Mouse (Mus musculus) liver, embryonic 11.5 days (tissue): ENCODE data around the gene Uqcc2. TPM values are rescaled to one million over a fixed set of nuclear protein-coding genes. Genes with fewer than 3 reads are reported as not detected.
A peak's percentile ranks its signal among the peaks of the same experiment; 100 is the strongest.

Experiments used
- ATAC-seq: fragments of 200-750 bp; cut with Nextera tagmentation; replicated peaks from 2 replicates; pipeline ENCODE4 v1.8.0; 2017; ENCODE audit warnings: moderate number of reproducible peaks, mild to moderate bottlenecking, moderate TSS enrichment, moderate library complexity; ENCODE audit not compliant: low FRiP score
- DNase-seq: peaks from one replicate; pipeline ENCODE4 v3.0.0-alpha.2; 2017; ENCODE audit warnings: low spot score
- H3K27ac ChIP-seq: fragments of 300-500 bp; sonication (generic); 2 replicates; pipeline ENCODE4 v1.5.1; 2014; ENCODE audit warnings: mild to moderate bottlenecking, low read depth, low read length, control low read depth
- H3K27me3 ChIP-seq: fragments of 300-500 bp; sonication (generic); replicated peaks from 2 replicates; pipeline ENCODE4 v1.6.1; 2014; ENCODE audit warnings: low read length, mixed read lengths; ENCODE audit not compliant: control insufficient read depth, insufficient read depth
- H3K36me3 ChIP-seq: fragments of 300-500 bp; sonication (generic); 2 replicates; pipeline ENCODE4 v1.6.1; 2014; ENCODE audit warnings: mild to moderate bottlenecking, low read length, moderate library complexity, mixed read lengths; ENCODE audit not compliant: control insufficient read depth, insufficient read depth
- H3K4me1 ChIP-seq: fragments of 300-500 bp; sonication (generic); replicated peaks from 2 replicates; pipeline ENCODE4 v1.6.1; 2014; ENCODE audit warnings: low read length, mixed read lengths; ENCODE audit not compliant: control insufficient read depth, insufficient read depth
- H3K4me2 ChIP-seq: fragments of 300-500 bp; sonication (generic); 2 replicates; pipeline ENCODE4 v1.6.1; 2014; ENCODE audit warnings: mild to moderate bottlenecking, control low read depth, moderate library complexity
- H3K4me3 ChIP-seq: fragments of 300-500 bp; sonication (generic); 2 replicates; pipeline ENCODE4 v1.5.1; 2014; ENCODE audit warnings: low read depth, low read length, control low read depth
- H3K9ac ChIP-seq: fragments of 300-500 bp; sonication (generic); 2 replicates; pipeline ENCODE4 v1.6.1; 2014; ENCODE audit warnings: low read depth, low read length, control low read depth
- H3K9me3 ChIP-seq: fragments of 300-500 bp; sonication (generic); 2 replicates; pipeline ENCODE4 v1.6.1; 2016; ENCODE audit warnings: low read length, inconsistent platforms, mixed read lengths; ENCODE audit not compliant: control insufficient read depth
- WGBS: fragments of 180-500 bp; shearing (Covaris S2); extraction: QIAGEN DNeasy Blood & Tissue Kit; methylation state at CpG from one replicate; pipeline ENCODE4 v1.1.7; 2014; 5-methylcytosine and 5-hydroxymethylcytosine counted together
- polyA plus RNA-seq: library from polyadenylated mRNA; unstranded; fragments of >200 nt; fragmentation: Nextera tagmentation; extraction: Ambion mirVana; gene quantifications from 2 replicates; pipeline ENCODE4 v1.2.1, GENCODE M21; 2014

Uqcc2 gene
- polyA plus RNA-seq, 1 experiment from 2014 or later: 413 TPM

GRCm38 (mm10) chr17:27165054-27165773, 31.5 kb upstream of the Uqcc2 start:
- WGBS: 59% methylated on average over 8 of the region's 8 CpGs
- Histone ChIP-seq H3K9ac (no peak overlapping the region), H3K27ac (no peak overlapping the region)

GRCm38 (mm10) chr17:27160905-27161304, 27.2 kb upstream of the Uqcc2 start:
- Histone ChIP-seq H3K27ac (no peak overlapping the region), H3K27me3 (no peaks in the 10 kb centered on the region), H3K9me3 (no peaks in the 10 kb centered on the region), H3K36me3 (no peaks in the 10 kb centered on the region), H3K4me3 (no peak overlapping the region), H3K4me2 (no peak overlapping the region), H3K9ac (no peak overlapping the region), H3K4me1 (no peaks in the 10 kb centered on the region; the same call in 1 of the 2 replicates)
- no peak for ATAC-seq
- no peak for DNase-seq
- 77% methylated on average over 4 of the region's 4 CpGs for WGBS

More at GRCm38 (mm10) chr17:27165054-27165773, 31.5 kb upstream of the Uqcc2 start:
- Histone ChIP-seq H3K4me2 (no peak overlapping the region), H3K9me3 (no peaks in the 10 kb centered on the region), H3K4me3 (no peak overlapping the region), H3K36me3 (no peaks in the 10 kb centered on the region), H3K4me1 (no peaks in the 10 kb centered on the region), H3K27me3 (no peaks in the 10 kb centered on the region)
- ATAC-seq: no peak
- DNase-seq: no peak

- DNase-seq: no peak
- 68% methylated on average over 7 of the region's 7 CpGs for WGBS
- Histone ChIP-seq H3K9me3 (no peaks in the 10 kb centered on the region), H3K4me2 (no peak overlapping the region), H3K9ac (no peak overlapping the region), H3K27me3 (no peaks in the 10 kb centered on the region), H3K27ac (no peak overlapping the region), H3K4me1 (peaks cover 5% of the 10 kb centered on the region; the same call in 1 of the 2 replicates), H3K36me3 (no peaks in the 10 kb centered on the region), H3K4me3 (no peak overlapping the region)
- no peak for ATAC-seq
Observed at GRCm38 (mm10) chr17:27159169-27159568, 25.5 kb upstream of the Uqcc2 start.

- H3K4me2 ChIP-seq: no peak overlapping the region
- H3K4me1 ChIP-seq: peaks cover 12% of the 10 kb centered on the region
- H3K27me3 ChIP-seq: no peaks in the 10 kb centered on the region
- DNase-seq (no peak), ATAC-seq (no peak)
- no peaks in the 10 kb centered on the region for H3K9me3 ChIP-seq
- no peak overlapping the region; the same call in 1 of the 2 replicates for H3K9ac ChIP-seq
- WGBS: 85% methylated on average over 6 of the region's 6 CpGs
- H3K27ac ChIP-seq: no peak overlapping the region
- H3K36me3 ChIP-seq: no peaks in the 10 kb centered on the region
- H3K4me3 ChIP-seq: no peak overlapping the region
Observed at GRCm38 (mm10) chr17:27158439-27158838, 24.7 kb upstream of the Uqcc2 start.

GRCm38 (mm10) chr17:27155752-27156151, 22.0 kb upstream of the Uqcc2 start:
- H3K4me1 ChIP-seq: peaks cover 32% of the 10 kb centered on the region
- no peak overlapping the region for H3K9ac ChIP-seq
- no peak overlapping the region for H3K27ac ChIP-seq
- no peaks in the 10 kb centered on the region for H3K27me3 ChIP-seq
- WGBS: 83% methylated on average over 8 of the region's 8 CpGs
- ATAC-seq: no peak
- H3K9me3 ChIP-seq: no peaks in the 10 kb centered on the region
- no peak for DNase-seq
- H3K36me3 ChIP-seq: no peaks in the 10 kb centered on the region
- no peak overlapping the region for H3K4me3 ChIP-seq
- no peak overlapping the region for H3K4me2 ChIP-seq

- Histone ChIP-seq H3K9ac (no peak overlapping the region), H3K4me1 (peaks cover 35% of the 10 kb centered on the region)
- no peak for ATAC-seq
Observed at GRCm38 (mm10) chr17:27154881-27155280, 21.2 kb upstream of the Uqcc2 start.

GRCm38 (mm10) chr17:27154256-27154655, 20.5 kb upstream of the Uqcc2 start:
- peaks cover 35% of the 10 kb centered on the region for H3K4me1 ChIP-seq
- H3K36me3 ChIP-seq: no peaks in the 10 kb centered on the region
- ATAC-seq (no peak), DNase-seq (no peak)
- H3K4me3 ChIP-seq: no peak overlapping the region
- no peak overlapping the region for H3K4me2 ChIP-seq
- H3K27ac ChIP-seq: no peak overlapping the region
- 0 out of 2 replicates have a peak overlapping the region, but pooled peaks have one; percentile 57 for H3K9ac ChIP-seq
- no peaks in the 10 kb centered on the region for H3K9me3 ChIP-seq
- WGBS: 92% methylated on average over 14 of the region's 14 CpGs
- H3K27me3 ChIP-seq: no peaks in the 10 kb centered on the region; the same call in 1 of the 2 replicates

More at GRCm38 (mm10) chr17:27154881-27155280, 21.2 kb upstream of the Uqcc2 start:
- Histone ChIP-seq H3K27me3 (no peaks in the 10 kb centered on the region), H3K4me2 (no peak overlapping the region), H3K27ac (no peak overlapping the region), H3K9me3 (no peaks in the 10 kb centered on the region), H3K4me3 (no peak overlapping the region), H3K36me3 (no peaks in the 10 kb centered on the region)
- 70% methylated on average over 6 of the region's 6 CpGs for WGBS
- DNase-seq: no peak

- DNase-seq: no peak
- Histone ChIP-seq H3K27ac (peak overlapping the region; percentile 91), H3K27me3 (no peaks in the 10 kb centered on the region; the same call in 1 of the 2 replicates), H3K36me3 (no peaks in the 10 kb centered on the region), H3K9me3 (no peaks in the 10 kb centered on the region), H3K9ac (peak overlapping the region; percentile 57), H3K4me1 (peaks cover 35% of the 10 kb centered on the region), H3K4me3 (no peak overlapping the region), H3K4me2 (no peak overlapping the region)
- 69% methylated on average over 9 of the region's 9 CpGs for whole genome bisulfite sequencing
- ATAC-seq: no peak
Observed at GRCm38 (mm10) chr17:27153773-27154193, 20.1 kb upstream of the Uqcc2 start.
